Mouse (Mus musculus) lung, postnatal 0 days (tissue): ENCODE results near the gene Poldip3.

Experiments
- CTCF ChIP-seq: IDR thresholded peaks from 2 replicates; pipeline ENCODE4 v1.5.1; 2016; ENCODE audit warnings: antibody characterized with exemption, mild to moderate bottlenecking
- EP300 ChIP-seq: IDR thresholded peaks from 2 replicates; pipeline ENCODE4 v1.6.1; 2016; ENCODE audit warnings: antibody characterized with exemption, mild to moderate bottlenecking, control low read depth

DNA sequence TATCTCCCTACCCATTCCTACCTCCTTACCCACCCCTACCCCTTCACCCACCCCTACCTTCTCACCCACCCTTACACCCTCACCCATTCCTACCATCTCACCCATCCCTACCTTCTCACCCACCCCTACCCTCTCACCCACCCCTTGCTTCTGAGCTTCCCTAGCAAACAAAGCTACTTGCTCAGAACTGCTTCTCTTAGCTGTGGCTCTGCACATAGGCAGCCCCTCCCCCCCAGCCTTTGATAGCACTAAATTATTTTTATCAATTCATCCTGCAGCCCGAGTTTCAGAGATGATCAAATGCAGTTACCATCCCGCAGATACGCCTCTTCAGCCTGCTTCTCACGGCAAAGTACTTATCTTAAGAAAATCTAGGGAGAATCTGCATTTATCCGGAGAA is 65.7 kb downstream of the Poldip3 start:
- TF ChIP-seq CTCF (no peak), EP300 (no peak)
